Mouse (Mus musculus): Measurements from ENCODE around the gene Sp3.

GRCm38 (mm10) chr2:73002451-73002850 is 22.2 kb upstream of the Sp3 start:
- TF ChIP-seq CTCF (IDR thresholded peaks at IDR 0.05; ENCODE audit: control insufficient read depth, insufficient read depth, insufficient read length): no peak
- TF ChIP-seq MYOG (IDR thresholded peaks at IDR 0.05; ENCODE audit: control insufficient read depth, extremely low read depth, insufficient read length): no peak
- TF ChIP-seq CEBPB (IDR thresholded peaks at IDR 0.05; ENCODE audit: low read depth): no peak
- TF ChIP-seq MYOD1 (IDR thresholded peaks at IDR 0.05; ENCODE audit: control insufficient read depth, insufficient read length, low read depth): no peak
- no peak for TF ChIP-seq MAX (IDR thresholded peaks at IDR 0.05)
- TF ChIP-seq USF1 (IDR thresholded peaks at IDR 0.05; ENCODE audit: low read depth): no peak

Measured in C2C12 (cell line).